Mouse (Mus musculus): Measurements from ENCODE around the gene Ccdc36. TPM values are rescaled to one million over a fixed set of nuclear protein-coding genes. Genes with fewer than 3 reads are reported as not detected.

The Ccdc36 gene
- not detected in 2 replicates for polyA plus RNA-seq (2012; rRNA removed; ENCODE audit: low replicate concordance)

GRCm38 (mm10) chr9:108428384-108428783 lies at the start of gene Ccdc36:
TSS of gene Ccdc36 (minus strand) at chr9:108428484.

GRCm38 (mm10) chr9:108461181-108461631 lies 32.9 kb upstream of the Ccdc36 start, which contains the start of gene Klhdc8b:
TSS of gene Klhdc8b (minus strand) at chr9:108461581.

DNA sequence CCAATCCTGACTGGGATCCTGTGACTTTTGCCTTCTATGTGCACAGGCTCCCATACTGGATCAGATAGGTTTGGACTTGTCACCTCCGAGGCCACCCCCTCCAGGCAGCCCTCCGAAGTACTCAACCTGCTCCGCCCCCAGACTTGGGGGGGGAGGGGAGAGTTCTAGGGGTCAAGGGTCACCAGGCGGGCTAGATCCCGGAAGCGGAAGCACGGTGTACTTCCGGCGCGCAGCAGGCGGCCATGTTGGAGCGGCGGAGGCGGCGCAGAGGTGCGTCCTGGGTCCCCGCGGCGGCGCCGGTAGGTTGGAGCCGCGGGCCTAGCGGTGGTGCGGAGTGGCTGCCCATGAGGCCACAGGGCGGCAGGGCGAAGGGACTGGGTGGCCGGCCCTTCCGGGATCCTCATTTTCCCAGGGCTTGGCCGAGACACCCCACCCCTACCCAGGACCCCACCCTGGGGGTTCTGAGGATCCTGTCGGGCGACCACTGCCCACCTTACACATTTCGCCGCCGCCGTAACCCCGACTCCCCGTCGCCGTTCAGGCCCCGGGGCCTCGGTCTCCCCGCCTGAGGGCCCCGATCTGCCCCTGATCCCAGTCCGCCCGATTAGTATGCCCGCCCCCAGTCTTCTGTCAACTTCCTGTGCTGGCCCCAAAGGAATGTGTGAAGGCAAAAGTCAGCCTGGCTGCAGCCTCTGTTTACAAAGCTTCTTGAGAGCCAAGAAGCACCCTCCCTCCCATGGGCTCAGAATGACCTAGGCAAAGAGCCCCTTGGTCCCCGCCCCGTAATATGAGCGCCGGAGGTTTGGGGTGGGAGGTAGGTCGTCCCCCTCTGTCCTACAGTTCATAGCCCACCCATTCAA lies 32.3 kb upstream of the Ccdc36 start, which contains the start of gene Ccdc71:
Gene Ccdc71, plus strand, starts transcription at position 209 of the 860 bp plus-strand sequence.

DNA sequence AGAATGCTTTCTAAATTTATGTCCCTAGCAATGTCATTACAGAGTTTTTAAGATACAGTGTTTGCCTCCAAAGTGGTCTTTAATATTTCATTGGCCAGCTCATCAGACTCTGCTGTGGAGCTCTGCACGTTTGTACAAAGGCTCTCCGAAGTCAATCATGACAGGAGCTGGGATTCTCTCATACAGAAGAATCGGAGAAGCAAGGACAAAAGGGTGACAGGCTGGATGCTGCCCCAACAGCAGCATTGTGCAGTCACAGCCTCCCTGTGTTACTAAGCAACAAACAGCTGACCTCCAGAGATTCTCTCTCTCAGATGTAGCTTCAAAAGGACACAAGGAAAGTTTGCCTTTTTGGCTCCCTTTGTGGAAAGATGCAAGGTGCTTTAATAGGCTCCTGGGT lies 7.9 kb upstream of the Ccdc36 start, which contains the start of gene BC048562:
Gene BC048562, plus strand, starts transcription at position 301 of the 400 bp plus-strand sequence.

GRCm38 (mm10) chr9:108392676-108393075 lies 35.6 kb downstream of the Ccdc36 start, which contains the start of gene 1700102P08Rik:
TSS of gene 1700102P08Rik (plus strand) at chr9:108392805.

Other genes starting within 250 kb of the Ccdc36 start
- gene Bsn, start 238.1 kb downstream of the Ccdc36 start, polyA plus RNA-seq (2012; rRNA removed; ENCODE audit: low replicate concordance) = 1.1 and 2.0 TPM in 2 replicates
- gene Dag1, start 164.5 kb downstream of the Ccdc36 start, polyA plus RNA-seq (2012; rRNA removed; ENCODE audit: low replicate concordance) = 33.9 and 55.4 TPM in 2 replicates
- 2.2 and 4.8 TPM in 2 replicates for gene Nicn1, start 138.1 kb downstream of the Ccdc36 start, polyA plus RNA-seq (2012; rRNA removed; ENCODE audit: low replicate concordance)
- 0.47 and 2.3 TPM in 2 replicates for gene Amt, start 131.6 kb downstream of the Ccdc36 start, polyA plus RNA-seq (2012; rRNA removed; ENCODE audit: low replicate concordance)
- 74.5 and 77.2 TPM in 2 replicates for gene Rhoa, start 122.4 kb downstream of the Ccdc36 start, polyA plus RNA-seq (2012; rRNA removed; ENCODE audit: low replicate concordance)
- gene Tcta, start 122.3 kb downstream of the Ccdc36 start, polyA plus RNA-seq (2012; rRNA removed; ENCODE audit: low replicate concordance) = 24.9 and 34.5 TPM in 2 replicates
- gene Gpx1, start 89.6 kb downstream of the Ccdc36 start, polyA plus RNA-seq (2012; rRNA removed; ENCODE audit: low replicate concordance) = 1,295 and 2,060 TPM in 2 replicates
- 40.5 and 53.8 TPM in 2 replicates for gene Usp4, start 80.6 kb downstream of the Ccdc36 start, polyA plus RNA-seq (2012; rRNA removed; ENCODE audit: low replicate concordance)
- not detected in 2 replicates for gene 1700102P08Rik, start 35.7 kb downstream of the Ccdc36 start, polyA plus RNA-seq (2012; rRNA removed; ENCODE audit: low replicate concordance)
- gene BC048562, start 8.0 kb upstream of the Ccdc36 start, polyA plus RNA-seq (2012; rRNA removed; ENCODE audit: low replicate concordance) = not detected in 2 replicates
- gene Ccdc71, start 32.0 kb upstream of the Ccdc36 start, polyA plus RNA-seq (2012; rRNA removed; ENCODE audit: low replicate concordance) = 14.7 and 15.3 TPM in 2 replicates
- 27.3 and 33.7 TPM in 2 replicates for gene Klhdc8b, start 33.1 kb upstream of the Ccdc36 start, polyA plus RNA-seq (2012; rRNA removed; ENCODE audit: low replicate concordance)
- gene Lamb2, start 51.3 kb upstream of the Ccdc36 start, polyA plus RNA-seq (2012; rRNA removed; ENCODE audit: low replicate concordance) = 20.7 and 25.6 TPM in 2 replicates
- gene Usp19, start 62.1 kb upstream of the Ccdc36 start, polyA plus RNA-seq (2012; rRNA removed; ENCODE audit: low replicate concordance) = 66.7 and 68.1 TPM in 2 replicates
- gene Qars, start 79.2 kb upstream of the Ccdc36 start, polyA plus RNA-seq (2012; rRNA removed; ENCODE audit: low replicate concordance) = 145 and 187 TPM in 2 replicates
- gene Qrich1, start 88.3 kb upstream of the Ccdc36 start, polyA plus RNA-seq (2012; rRNA removed; ENCODE audit: low replicate concordance) = 45.4 and 58.5 TPM in 2 replicates
- gene Impdh2, start 131.8 kb upstream of the Ccdc36 start, polyA plus RNA-seq (2012; rRNA removed; ENCODE audit: low replicate concordance) = 47.8 and 97.0 TPM in 2 replicates
- gene Ndufaf3, start 138.9 kb upstream of the Ccdc36 start, polyA plus RNA-seq (2012; rRNA removed; ENCODE audit: low replicate concordance) = 40.9 and 44.6 TPM in 2 replicates
- gene Dalrd3, start 141.4 kb upstream of the Ccdc36 start, polyA plus RNA-seq (2012; rRNA removed; ENCODE audit: low replicate concordance) = 135 and 158 TPM in 2 replicates
- gene Wdr6, start 150.3 kb upstream of the Ccdc36 start, polyA plus RNA-seq (2012; rRNA removed; ENCODE audit: low replicate concordance) = 11.3 and 13.7 TPM in 2 replicates
- 2.8 and 5.9 TPM in 2 replicates for gene P4htm, start 169.2 kb upstream of the Ccdc36 start, polyA plus RNA-seq (2012; rRNA removed; ENCODE audit: low replicate concordance)
- 15.4 and 19.7 TPM in 2 replicates for gene Arih2, start 220.9 kb upstream of the Ccdc36 start, polyA plus RNA-seq (2012; rRNA removed; ENCODE audit: low replicate concordance)
- gene Slc25a20, start 233.6 kb upstream of the Ccdc36 start, polyA plus RNA-seq (2012; rRNA removed; ENCODE audit: low replicate concordance) = 31.1 and 35.7 TPM in 2 replicates

Measured in duodenum, adult 2 months (tissue).